Mouse (Mus musculus) heart, embryonic 15.5 days (tissue): ENCODE measurements around the gene Galnt18. TPM values are rescaled to one million over a fixed set of nuclear protein-coding genes. Genes with fewer than 3 reads are reported as not detected.

Experiments
- ATAC-seq: fragments of 200-750 bp; cut with Nextera tagmentation; replicated peaks from 2 replicates; pipeline ENCODE4 v1.8.0; 2017; ENCODE audit warnings: low read depth, moderate TSS enrichment; ENCODE audit not compliant: insufficient number of reproducible peaks, insufficient read depth, low FRiP score
- H3K27ac ChIP-seq: fragments of 300-500 bp; sonication (generic); 2 replicates; pipeline ENCODE4 v1.5.1; 2015; ENCODE audit warnings: mild to moderate bottlenecking, inconsistent platforms
- H3K27me3 ChIP-seq: fragments of 300-500 bp; sonication (generic); 2 replicates; pipeline ENCODE4 v1.6.1; 2015; ENCODE audit warnings: inconsistent platforms
- H3K36me3 ChIP-seq: fragments of 300-500 bp; sonication (generic); 2 replicates; pipeline ENCODE4 v1.6.1; 2015; ENCODE audit warnings: mild to moderate bottlenecking, inconsistent platforms
- H3K4me1 ChIP-seq: fragments of 300-500 bp; sonication (generic); replicated peaks from 2 replicates; pipeline ENCODE4 v1.6.1; 2015; ENCODE audit warnings: inconsistent platforms
- H3K4me2 ChIP-seq: fragments of 300-500 bp; sonication (generic); 2 replicates; pipeline ENCODE4 v1.6.1; 2015; ENCODE audit warnings: inconsistent platforms, mild to moderate bottlenecking, moderate library complexity
- H3K4me3 ChIP-seq: fragments of 300-500 bp; sonication (generic); 2 replicates; pipeline ENCODE4 v1.5.1; 2015; ENCODE audit warnings: mild to moderate bottlenecking, inconsistent platforms
- H3K9ac ChIP-seq: fragments of 300-500 bp; sonication (generic); 2 replicates; pipeline ENCODE4 v1.6.1; 2015; ENCODE audit warnings: mild to moderate bottlenecking, inconsistent platforms
- H3K9me3 ChIP-seq: fragments of 300-500 bp; sonication (generic); replicated peaks from 2 replicates; pipeline ENCODE4 v1.6.1; 2016; ENCODE audit warnings: inconsistent platforms
- WGBS: fragments of 180-500 bp; shearing (Covaris S2); methylation state at CpG from one replicate; pipeline ENCODE4 v1.1.7; 2015; ENCODE audit warnings: mixed read lengths; 5-methylcytosine and 5-hydroxymethylcytosine counted together
- polyA plus RNA-seq: library from polyadenylated mRNA; unstranded; fragments of >200 nt; fragmentation: Nextera tagmentation; extraction: Ambion mirVana; gene quantifications from 2 replicates; pipeline ENCODE4 v1.2.1, GENCODE M21; 2015

Galnt18 gene
- 16.0 and 22.0 TPM in 2 replicates for polyA plus RNA-seq

- H3K9ac ChIP-seq, result peak within 1 kb of the TSS; percentile 54
- peaks cover 20% of the 10 kb centered on the region for H3K4me1 ChIP-seq
- H3K9me3 ChIP-seq, result no peaks in the 10 kb centered on the region
- peak within 1 kb of the TSS; percentile 96 for H3K4me2 ChIP-seq
- WGBS, result 1% methylated on average over 52 of the region's 52 CpGs
- ATAC-seq, result peak; percentile 97
- H3K27ac ChIP-seq, result peak within 1 kb of the TSS; percentile 50
- no peaks in the 10 kb centered on the region for H3K36me3 ChIP-seq
- H3K27me3 ChIP-seq, result peaks cover 14% of the 10 kb centered on the region; the same call in 1 of the 2 replicates
- peak within 1 kb of the TSS; percentile 53 for H3K4me3 ChIP-seq
These were observed at the start of gene Galnt18 for GRCm38 (mm10) chr7:111779504-111780242. TSS of gene Galnt18 (minus strand) at chr7:111779977.

- no peaks in the 10 kb centered on the region for H3K4me1 ChIP-seq
- H3K9ac ChIP-seq, result no peak overlapping the region
These were observed 47.6 kb upstream of the Galnt18 start for GRCm38 (mm10) chr7:111827337-111827736.

GRCm38 (mm10) chr7:111813093-111813492 lies 33.3 kb upstream of the Galnt18 start:
- H3K4me2 ChIP-seq, result no peak overlapping the region
- no peaks in the 10 kb centered on the region for H3K9me3 ChIP-seq
- no peak overlapping the region for H3K4me3 ChIP-seq
- no peaks in the 10 kb centered on the region for H3K36me3 ChIP-seq
- no peak overlapping the region for H3K27ac ChIP-seq
- H3K4me1 ChIP-seq, result peaks cover 6% of the 10 kb centered on the region; the same call in 1 of the 2 replicates
- H3K9ac ChIP-seq, result no peak overlapping the region
- 36% methylated on average over 1 of the region's 1 CpGs for WGBS
- no peak for ATAC-seq
- no peaks in the 10 kb centered on the region for H3K27me3 ChIP-seq

More at GRCm38 (mm10) chr7:111827337-111827736, 47.6 kb upstream of the Galnt18 start:
- no peaks in the 10 kb centered on the region for H3K36me3 ChIP-seq
- 63% methylated on average over 1 of the region's 1 CpGs for WGBS
- H3K4me3 ChIP-seq, result no peak overlapping the region
- no peak for ATAC-seq
- H3K4me2 ChIP-seq, result no peak overlapping the region
- no peaks in the 10 kb centered on the region for H3K9me3 ChIP-seq
- H3K27me3 ChIP-seq, result no peaks in the 10 kb centered on the region
- no peak overlapping the region for H3K27ac ChIP-seq

GRCm38 (mm10) chr7:111811036-111811435 lies 31.3 kb upstream of the Galnt18 start:
- H3K27me3 ChIP-seq, result no peaks in the 10 kb centered on the region
- no peak overlapping the region for H3K4me2 ChIP-seq
- no peak overlapping the region for H3K27ac ChIP-seq
- no peak overlapping the region for H3K4me3 ChIP-seq
- H3K4me1 ChIP-seq, result peaks cover 6% of the 10 kb centered on the region; the same call in 1 of the 2 replicates
- 49% methylated on average over 2 of the region's 2 CpGs for WGBS
- no peaks in the 10 kb centered on the region for H3K36me3 ChIP-seq
- H3K9ac ChIP-seq, result no peak overlapping the region
- no peaks in the 10 kb centered on the region for H3K9me3 ChIP-seq
- ATAC-seq, result no peak

GRCm38 (mm10) chr7:111809796-111810195 lies 30.0 kb upstream of the Galnt18 start:
- Histone ChIP-seq H3K4me2 (no peak overlapping the region), H3K4me1 (peaks cover 6% of the 10 kb centered on the region; the same call in 1 of the 2 replicates), H3K36me3 (no peaks in the 10 kb centered on the region), H3K27ac (no peak overlapping the region), H3K9me3 (no peaks in the 10 kb centered on the region), H3K9ac (no peak overlapping the region), H3K27me3 (no peaks in the 10 kb centered on the region), H3K4me3 (no peak overlapping the region)
- WGBS, result 59% methylated on average over 3 of the region's 3 CpGs
- no peak for ATAC-seq

- WGBS, result 73% methylated on average over 1 of the region's 1 CpGs
- H3K4me2 ChIP-seq, result no peak overlapping the region
- H3K27me3 ChIP-seq, result no peaks in the 10 kb centered on the region
- ATAC-seq, result no peak
- H3K9ac ChIP-seq, result no peak overlapping the region
- no peak overlapping the region for H3K27ac ChIP-seq
- H3K4me1 ChIP-seq, result 0 out of 2 replicates have a peak, but pooled peaks cover 2% of the 10 kb centered on the region
- no peak overlapping the region for H3K4me3 ChIP-seq
- H3K36me3 ChIP-seq, result no peaks in the 10 kb centered on the region
- H3K9me3 ChIP-seq, result no peaks in the 10 kb centered on the region
These were observed 26.3 kb upstream of the Galnt18 start for GRCm38 (mm10) chr7:111806083-111806482.

GRCm38 (mm10) chr7:111804646-111805045 lies 24.9 kb upstream of the Galnt18 start:
- no peaks in the 10 kb centered on the region for H3K9me3 ChIP-seq
- no peaks in the 10 kb centered on the region for H3K27me3 ChIP-seq
- no peak; the same call in 1 of the 2 replicates for ATAC-seq
- no peak overlapping the region for H3K4me2 ChIP-seq
- 69% methylated on average over 4 of the region's 4 CpGs for WGBS
- no peaks in the 10 kb centered on the region for H3K36me3 ChIP-seq
- H3K27ac ChIP-seq, result no peak overlapping the region
- no peak overlapping the region for H3K9ac ChIP-seq
- no peaks in the 10 kb centered on the region for H3K4me1 ChIP-seq
- H3K4me3 ChIP-seq, result no peak overlapping the region

GRCm38 (mm10) chr7:111800785-111801184 lies 21.0 kb upstream of the Galnt18 start:
- no peak for ATAC-seq
- Histone ChIP-seq H3K36me3 (no peaks in the 10 kb centered on the region), H3K27ac (no peak overlapping the region), H3K4me3 (no peak overlapping the region), H3K9me3 (no peaks in the 10 kb centered on the region), H3K27me3 (no peaks in the 10 kb centered on the region), H3K9ac (no peak overlapping the region), H3K4me2 (no peak overlapping the region), H3K4me1 (peaks cover 21% of the 10 kb centered on the region)
- WGBS, result 71% methylated on average over 5 of the region's 5 CpGs

- H3K4me2 ChIP-seq, result no peak overlapping the region
- no peak for ATAC-seq
- H3K4me1 ChIP-seq, result peaks cover 21% of the 10 kb centered on the region
- no peak overlapping the region for H3K4me3 ChIP-seq
- WGBS, result 59% methylated on average over 5 of the region's 5 CpGs
- H3K36me3 ChIP-seq, result no peaks in the 10 kb centered on the region
- H3K27me3 ChIP-seq, result no peaks in the 10 kb centered on the region
- no peak overlapping the region for H3K9ac ChIP-seq
- no peak overlapping the region for H3K27ac ChIP-seq
- no peaks in the 10 kb centered on the region for H3K9me3 ChIP-seq
These were observed 20.3 kb upstream of the Galnt18 start for GRCm38 (mm10) chr7:111800120-111800519.

GRCm38 (mm10) chr7:111799021-111799420 lies 19.2 kb upstream of the Galnt18 start:
- Histone ChIP-seq H3K9me3 (no peaks in the 10 kb centered on the region), H3K9ac (no peak overlapping the region), H3K27me3 (no peaks in the 10 kb centered on the region), H3K27ac (no peak overlapping the region), H3K36me3 (no peaks in the 10 kb centered on the region), H3K4me1 (peaks cover 21% of the 10 kb centered on the region), H3K4me3 (no peak overlapping the region), H3K4me2 (no peak overlapping the region)
- ATAC-seq, result no peak
- 71% methylated on average over 5 of the region's 5 CpGs for WGBS

GRCm38 (mm10) chr7:111797337-111798010 lies 17.7 kb upstream of the Galnt18 start:
- Histone ChIP-seq H3K4me1 (peaks cover 21% of the 10 kb centered on the region), H3K36me3 (no peaks in the 10 kb centered on the region), H3K4me2 (no peak overlapping the region), H3K27ac (peak overlapping the region; percentile 37), H3K27me3 (no peaks in the 10 kb centered on the region), H3K9me3 (no peaks in the 10 kb centered on the region), H3K4me3 (no peak overlapping the region), H3K9ac (no peak overlapping the region)
- ATAC-seq, result peak; percentile 75; the same call in 1 of the 2 replicates
- 49% methylated on average over 13 of the region's 13 CpGs for WGBS
